Mouse (Mus musculus) spleen, adult 2 months (tissue): ENCODE measurements around the gene Mmp9. TPM values are rescaled to one million over a fixed set of nuclear protein-coding genes. Genes with fewer than 3 reads are reported as not detected.

ENCODE experiments used
- DNase-seq, 2 experiments: peaks; one replicate each; pipeline versions ENCODE4 v3.0.0 to v3.0.0-alpha.2; 2012 to 2021; ENCODE audit warnings: low spot score in 2 of 2, low read depth in 1 of 2
- H3K27ac ChIP-seq: fragments of 200-500 bp; 2 replicates; pipeline ENCODE4 v1.5.1; 2012; ENCODE audit warnings: low read length, inconsistent platforms; ENCODE audit not compliant: insufficient read depth
- H3K27me3 ChIP-seq: fragments of 200-500 bp; 2 replicates; pipeline ENCODE4 v1.6.1; 2012; ENCODE audit warnings: mild to moderate bottlenecking, moderate library complexity, low read length, inconsistent platforms; ENCODE audit not compliant: control insufficient read depth, insufficient read depth
- H3K36me3 ChIP-seq: fragments of 200-500 bp; 2 replicates; pipeline ENCODE4 v1.6.1; 2012; ENCODE audit warnings: mild to moderate bottlenecking, low read length, inconsistent platforms; ENCODE audit not compliant: control insufficient read depth, insufficient read depth
- H3K4me1 ChIP-seq: fragments of 200-500 bp; 2 replicates; pipeline ENCODE4 v1.6.1; 2011; ENCODE audit warnings: inconsistent platforms; ENCODE audit not compliant: control insufficient read depth, insufficient read depth, insufficient read length
- H3K4me3 ChIP-seq: fragments of 200-500 bp; 2 replicates; pipeline ENCODE4 v1.5.1; 2011; ENCODE audit warnings: mild to moderate bottlenecking, inconsistent platforms; ENCODE audit not compliant: insufficient read depth, insufficient read length; ENCODE audit errors: extremely low read depth
- CTCF ChIP-seq: fragments of 200-500 bp; IDR thresholded peaks from 2 replicates; pipeline ENCODE4 v1.5.1; 2011; ENCODE audit warnings: mild to moderate bottlenecking, inconsistent platforms; ENCODE audit not compliant: insufficient read depth, insufficient read length, insufficient replicate concordance; ENCODE audit errors: extremely low read depth
- POLR2A ChIP-seq: fragments of 200-500 bp; IDR thresholded peaks from 2 replicates; pipeline ENCODE4 v1.6.1; 2011; ENCODE audit warnings: low read depth, low read length, inconsistent platforms
- WGBS: fragments of 180-500 bp; shearing (Covaris S2); methylation state at CpG from one replicate; pipeline ENCODE4 v1.1.7; 2018; 5-methylcytosine and 5-hydroxymethylcytosine counted together
- polyA plus RNA-seq: library from polyadenylated mRNA; depleted of rRNA; stranded (reverse); fragments of >200 nt; gene quantifications from 2 replicates; pipeline ENCODE4 v1.2.3, GENCODE M21; 2012

Mmp9 gene
- polyA plus RNA-seq, 1 experiment = 16.0 TPM

DNA sequence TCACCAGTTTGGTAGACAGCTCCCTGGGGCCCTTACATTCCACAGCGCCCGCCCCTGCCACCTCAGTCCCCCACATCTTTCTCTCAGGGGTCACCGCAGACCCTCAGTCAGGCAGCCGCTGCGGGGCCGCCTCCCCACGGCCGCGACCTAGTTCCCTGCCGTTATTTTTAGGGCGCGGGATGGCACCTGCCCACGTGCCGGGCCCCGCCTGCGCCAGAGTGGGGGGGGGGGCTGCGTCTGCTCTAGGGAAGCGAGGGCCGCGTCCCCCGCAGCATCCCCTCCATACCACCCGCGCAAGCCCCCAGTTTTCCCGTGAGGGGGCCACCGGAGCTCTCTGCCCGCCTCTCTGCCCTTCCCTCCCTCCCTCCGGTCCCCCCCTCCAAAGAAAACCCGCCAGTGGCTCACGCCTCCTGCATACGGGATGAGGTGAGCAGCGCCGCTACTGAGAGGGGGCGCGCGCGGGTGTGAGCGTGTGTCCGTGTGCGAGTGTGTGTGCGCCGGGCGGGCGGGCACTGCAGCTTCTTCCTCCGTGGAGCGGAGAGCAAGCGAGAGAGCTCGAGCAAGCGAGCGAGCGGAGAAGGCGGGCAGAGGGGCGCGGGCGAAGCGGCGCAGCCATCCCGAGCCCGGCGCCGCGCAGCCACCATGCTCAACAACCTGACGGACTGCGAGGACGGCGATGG, 27.3 kb downstream of the Mmp9 start:
- DNase-seq = no peak
- Histone ChIP-seq H3K4me1 (no peaks in the 10 kb centered on the region), H3K27ac (no peak overlapping the region), H3K27me3 (peaks cover 23% of the 10 kb centered on the region), H3K4me3 (no peak overlapping the region), H3K36me3 (no peaks in the 10 kb centered on the region)
- WGBS = 9% methylated on average over 65 of the region's 65 CpGs
- TF ChIP-seq POLR2A = no peak
- no peak for TF ChIP-seq CTCF

GRCm38 (mm10) chr2:164968451-164968851, 27.9 kb downstream of the Mmp9 start:
- no peaks in the 10 kb centered on the region for H3K36me3 ChIP-seq
- no peak overlapping the region for H3K27ac ChIP-seq
- H3K27me3 ChIP-seq = peaks cover 23% of the 10 kb centered on the region
- DNase-seq = no peak
- H3K4me3 ChIP-seq = no peak overlapping the region
- H3K4me1 ChIP-seq = no peaks in the 10 kb centered on the region
- TF ChIP-seq CTCF (no peak), POLR2A (no peak)
- 5% methylated on average over 29 of the region's 29 CpGs for WGBS

DNA sequence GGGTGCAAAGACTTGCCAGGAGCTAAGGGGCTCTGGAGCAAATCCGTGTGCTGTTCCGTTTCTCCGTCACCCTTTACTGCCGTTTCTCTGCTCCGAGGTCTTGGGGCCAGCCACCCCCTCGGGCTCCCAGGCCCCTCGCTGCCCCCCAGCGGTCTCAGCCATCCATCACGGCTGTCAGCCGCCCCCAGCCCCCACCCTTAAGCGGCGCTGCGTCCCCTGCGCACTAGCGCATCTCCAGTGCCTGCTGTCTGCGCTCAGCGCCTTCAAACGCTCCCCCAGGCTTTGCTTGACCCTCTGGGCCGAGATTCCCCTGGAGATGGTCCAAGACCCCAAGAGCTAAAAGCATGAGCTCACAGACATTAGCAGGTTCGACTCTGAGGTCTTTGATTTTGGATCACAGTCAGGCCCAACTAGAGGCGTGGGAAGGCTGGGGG, 28.8 kb downstream of the Mmp9 start:
- Histone ChIP-seq H3K36me3 (no peaks in the 10 kb centered on the region), H3K27me3 (peaks cover 23% of the 10 kb centered on the region), H3K4me1 (no peaks in the 10 kb centered on the region), H3K27ac (no peak overlapping the region), H3K4me3 (no peak overlapping the region)
- WGBS = 9% methylated on average over 21 of the region's 21 CpGs
- TF ChIP-seq POLR2A (no peak), CTCF (no peak)
- no peak for DNase-seq

GRCm38 (mm10) chr2:164970631-164971196, 30.1 kb downstream of the Mmp9 start:
- no peak for DNase-seq
- Histone ChIP-seq H3K27ac (no peak overlapping the region), H3K36me3 (no peaks in the 10 kb centered on the region), H3K4me1 (no peaks in the 10 kb centered on the region), H3K27me3 (peaks cover 23% of the 10 kb centered on the region), H3K4me3 (no peak overlapping the region)
- WGBS = 5% methylated on average over 42 of the region's 42 CpGs
- TF ChIP-seq CTCF (no peak), POLR2A (no peak)

DNA sequence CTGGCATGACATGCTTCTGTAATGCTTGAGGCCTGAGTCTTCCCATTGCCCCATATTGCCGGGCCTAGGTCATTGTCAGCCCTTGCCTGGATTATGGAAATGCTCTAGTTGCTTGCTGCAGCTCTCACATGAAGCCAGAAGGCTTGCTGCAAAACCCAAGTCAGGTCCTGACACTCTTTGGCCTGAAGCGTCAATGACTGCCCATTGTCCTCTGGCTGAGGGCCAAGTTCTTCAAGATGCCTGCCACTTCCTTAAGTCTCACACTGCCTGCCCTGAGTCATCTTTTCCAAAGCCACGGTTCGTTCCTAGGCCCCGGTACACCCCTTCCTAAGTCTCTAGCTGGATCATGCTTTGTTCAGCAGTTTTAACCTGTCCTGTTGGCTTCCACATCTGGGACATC, 32.1 kb downstream of the Mmp9 start:
- 41% methylated on average over 5 of the region's 5 CpGs for WGBS
- no peaks in the 10 kb centered on the region for H3K4me1 ChIP-seq
- no peak for DNase-seq
- peaks cover 20% of the 10 kb centered on the region for H3K27me3 ChIP-seq
- H3K36me3 ChIP-seq = no peaks in the 10 kb centered on the region
- no peak overlapping the region for H3K27ac ChIP-seq
- H3K4me3 ChIP-seq = no peak overlapping the region
- no peak for TF ChIP-seq CTCF
- TF ChIP-seq POLR2A = no peak

GRCm38 (mm10) chr2:164975611-164976010, 35.0 kb downstream of the Mmp9 start:
- no peak overlapping the region for H3K4me3 ChIP-seq
- no peaks in the 10 kb centered on the region for H3K4me1 ChIP-seq
- H3K27me3 ChIP-seq = peaks cover 4% of the 10 kb centered on the region
- DNase-seq = no peak
- no peak for TF ChIP-seq CTCF
- no peak for TF ChIP-seq POLR2A
- H3K27ac ChIP-seq = no peak overlapping the region
- no peaks in the 10 kb centered on the region for H3K36me3 ChIP-seq
- 59% methylated on average over 6 of the region's 6 CpGs for WGBS

DNA sequence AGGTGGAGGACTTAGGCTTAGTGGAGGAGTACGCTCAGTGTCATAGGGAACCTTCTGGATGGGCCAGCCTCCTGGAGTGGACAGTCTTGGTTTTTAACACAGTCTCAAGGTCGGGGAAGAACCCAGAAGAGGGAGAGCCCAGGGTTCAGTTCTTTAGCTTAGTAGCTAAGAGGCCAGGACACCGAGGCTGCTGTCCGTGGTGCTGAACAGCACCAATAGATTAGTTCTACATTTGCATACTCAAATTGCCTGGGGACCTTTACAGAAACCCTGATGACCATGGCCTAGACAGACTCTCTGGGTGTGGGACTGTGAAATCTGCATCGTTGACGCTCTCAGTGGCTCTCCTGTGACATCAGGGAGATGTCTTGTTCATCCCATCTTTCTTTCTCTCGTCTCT, 39.2 kb downstream of the Mmp9 start:
- WGBS = 26% methylated on average over 7 of the region's 7 CpGs
- no peaks in the 10 kb centered on the region for H3K36me3 ChIP-seq
- no peaks in the 10 kb centered on the region for H3K27me3 ChIP-seq
- TF ChIP-seq POLR2A (no peak), CTCF (no peak)
- DNase-seq = no peak
- H3K27ac ChIP-seq = no peak overlapping the region
- H3K4me3 ChIP-seq = no peak overlapping the region
- H3K4me1 ChIP-seq = no peaks in the 10 kb centered on the region
